ENCODE assay signal across 10 mouse cellular contexts in genomic region chr2:11853210-11853973, GRCm38 (mm10).
A peak's percentile ranks its signal among the peaks of the same experiment; 100 is the strongest.
DNase-seq lines count a peak whose midpoint lies in the region; ATAC-seq lines count a peak whose summit lies in the region.
"Had no signal": no experiment of that assay in that cellular context is flagged by ENCODE, and none has a peak within 500 bp of the region (broad histone marks: within the 10 kb centered on the region; RNA-seq: fewer than 3 reads in every experiment).

No protein-coding gene starts in this region.

- H3K9me3 ChIP-seq in midbrain, embryonic 11.5 days (ENCODE audit: control insufficient read depth, low read length) = no peaks in the 10 kb centered on the region
- no peaks in the 10 kb centered on the region for H3K9me3 ChIP-seq in midbrain, embryonic 13.5 days
- H3K9me3 ChIP-seq in heart, embryonic 15.5 days (replicated peaks) = no peaks in the 10 kb centered on the region
- H3K9me3 ChIP-seq: G1E had no signal

- H3K9ac ChIP-seq in midbrain, embryonic 11.5 days (ENCODE audit: low read length) = no peak overlapping the region
- H3K9ac ChIP-seq in midbrain, embryonic 13.5 days (replicated peaks) = no peak overlapping the region
- no peak overlapping the region for H3K9ac ChIP-seq in heart, embryonic 15.5 days

- 39% methylated on average over 2 of the region's 2 CpGs for WGBS in midbrain, embryonic 11.5 days
- 40% methylated on average over 2 of the region's 2 CpGs for WGBS in midbrain, embryonic 13.5 days
- 20% methylated on average over 2 of the region's 2 CpGs for WGBS in heart, embryonic 15.5 days

- no peak overlapping the region for H3K4me3 ChIP-seq in midbrain, embryonic 11.5 days (ENCODE audit: low read depth, low read length)
- H3K4me3 ChIP-seq in midbrain, embryonic 13.5 days (replicated peaks) = no peak overlapping the region
- no peak overlapping the region for H3K4me3 ChIP-seq in heart, embryonic 15.5 days
- H3K4me3 ChIP-seq: heart, adult 2 months had no signal

- H3K27me3 ChIP-seq in midbrain, embryonic 11.5 days (ENCODE audit: control insufficient read depth, insufficient read depth, low read length) = no peaks in the 10 kb centered on the region
- no peaks in the 10 kb centered on the region for H3K27me3 ChIP-seq in midbrain, embryonic 13.5 days
- no peaks in the 10 kb centered on the region for H3K27me3 ChIP-seq in heart, embryonic 15.5 days

- no peak for DNase-seq in midbrain, embryonic 11.5 days (ENCODE audit: low spot score, missing footprints)
- peak; percentile 1 to 37 for DNase-seq in kidney, postnatal 25 days
- no peak for DNase-seq in frontal cortex, postnatal 36 days (ENCODE audit: low spot score in 2 of 2)

- no peaks in the 10 kb centered on the region for H3K36me3 ChIP-seq in midbrain, embryonic 11.5 days (ENCODE audit: control insufficient read depth, insufficient read depth, low read length)
- H3K36me3 ChIP-seq in midbrain, embryonic 13.5 days = no peaks in the 10 kb centered on the region
- no peaks in the 10 kb centered on the region for H3K36me3 ChIP-seq in heart, embryonic 15.5 days
- H3K36me3 ChIP-seq: G1E had no signal

- H3K4me2 ChIP-seq in midbrain, embryonic 11.5 days = no peak overlapping the region
- no peak overlapping the region for H3K4me2 ChIP-seq in midbrain, embryonic 13.5 days (replicated peaks)
- no peak overlapping the region for H3K4me2 ChIP-seq in heart, embryonic 15.5 days

- H3K27ac ChIP-seq in midbrain, embryonic 11.5 days (ENCODE audit: low read depth, low read length) = no peak overlapping the region
- no peak overlapping the region for H3K27ac ChIP-seq in midbrain, embryonic 13.5 days
- no peak overlapping the region for H3K27ac ChIP-seq in heart, embryonic 15.5 days
- H3K27ac ChIP-seq: heart, adult 2 months had no signal

- peak; percentile 54; the same call in 1 of the 2 replicates for ATAC-seq in midbrain, embryonic 11.5 days (ENCODE audit: low FRiP score)
- ATAC-seq in midbrain, embryonic 13.5 days = no peak
- peak; percentile 78 for ATAC-seq in heart, embryonic 15.5 days (replicated peaks; ENCODE audit: insufficient number of reproducible peaks, insufficient read depth, low FRiP score, low read depth)
- 0 out of 2 replicates have a peak, but pooled peaks have one; percentile 63 for ATAC-seq in megakaryocyte-erythroid progenitor cell, adult 5-6 weeks (replicated peaks; ENCODE audit: low FRiP score, low TSS enrichment, poor library complexity, severe bottlenecking)
- no peak for ATAC-seq in erythroid progenitor cell, adult 5-6 weeks (replicated peaks; ENCODE audit: low FRiP score, poor library complexity, severe bottlenecking)
- no peak for ATAC-seq in inflammation-experienced regulatory T-cells, adult 6 months

- no peaks in the 10 kb centered on the region for H3K4me1 ChIP-seq in midbrain, embryonic 11.5 days (ENCODE audit: control insufficient read depth, insufficient read depth, low read length)
- H3K4me1 ChIP-seq in midbrain, embryonic 13.5 days (replicated peaks) = no peaks in the 10 kb centered on the region
- H3K4me1 ChIP-seq in heart, embryonic 15.5 days (replicated peaks) = 0 out of 2 replicates have a peak, but pooled peaks cover 4% of the 10 kb centered on the region

Comparison
In these comparisons a context has a peak if more than half of its experiments do, and no peak if none do; other contexts are left out.
1. ATAC-seq: peak in midbrain, embryonic 11.5 days (single experiment), heart, embryonic 15.5 days (single experiment) and megakaryocyte-erythroid progenitor cell, adult 5-6 weeks (single experiment); none in midbrain, embryonic 13.5 days (single experiment), erythroid progenitor cell, adult 5-6 weeks (single experiment) and inflammation-experienced regulatory T-cells, adult 6 months (single experiment).
2. DNase-seq: peak in kidney, postnatal 25 days (2 of 2); none in midbrain, embryonic 11.5 days (single experiment) and frontal cortex, postnatal 36 days (0 of 2).